Mouse (Mus musculus) layer of hippocampus, adult 11-12 months (tissue): ENCODE measurements at regions not wholly inside any gene's neighbourhood (a gene's known extent, or its start where the extent isn't known, plus 50 kb on each side); places are given as distances from the start of the nearest gene placed in this dataset.
"Not testable (repeated sequence)": the region's sequence is repeated elsewhere in the genome, so short reads cannot be mapped to it uniquely, and the experiment has no call there.

Source experiments
- DNase-seq: peaks from one replicate; pipeline ENCODE4 v3.0.0; 2022; ENCODE audit warnings: low spot score

GRCm38 (mm10) chrX:159072647-159073046 is 137.5 kb upstream of the Rps6ka3 start:
- no peak for DNase-seq

GRCm38 (mm10) chrX:159073533-159073932 is 136.6 kb upstream of the Rps6ka3 start:
- no peak for DNase-seq

- no peak for DNase-seq
Measured at GRCm38 (mm10) chrX:159080508-159080907, 129.6 kb upstream of the Rps6ka3 start.

GRCm38 (mm10) chrX:159110651-159111050 is 99.5 kb upstream of the Rps6ka3 start:
- DNase-seq: not testable (repeated sequence)

- no peak for DNase-seq
Measured at GRCm38 (mm10) chrX:159116210-159116609, 93.9 kb upstream of the Rps6ka3 start.

GRCm38 (mm10) chrX:159140554-159140953 is 69.6 kb upstream of the Rps6ka3 start:
- no peak for DNase-seq

- no peak for DNase-seq
Measured at GRCm38 (mm10) chrX:159143278-159143677, 66.8 kb upstream of the Rps6ka3 start.

GRCm38 (mm10) chrX:159144674-159145073 is 65.4 kb upstream of the Rps6ka3 start:
- DNase-seq: no peak

- DNase-seq: no peak
Measured at GRCm38 (mm10) chrX:159145212-159145611, 64.9 kb upstream of the Rps6ka3 start.

GRCm38 (mm10) chrX:159155786-159156185 is 54.3 kb upstream of the Rps6ka3 start:
- no peak for DNase-seq

- DNase-seq: no peak
Measured at GRCm38 (mm10) chrX:159156976-159157375, 53.1 kb upstream of the Rps6ka3 start.

GRCm38 (mm10) chrX:159159727-159160126 is 50.4 kb upstream of the Rps6ka3 start:
- DNase-seq: no peak
